ENCODE assay signal across 9 mouse cellular contexts in the genomic region with DNA sequence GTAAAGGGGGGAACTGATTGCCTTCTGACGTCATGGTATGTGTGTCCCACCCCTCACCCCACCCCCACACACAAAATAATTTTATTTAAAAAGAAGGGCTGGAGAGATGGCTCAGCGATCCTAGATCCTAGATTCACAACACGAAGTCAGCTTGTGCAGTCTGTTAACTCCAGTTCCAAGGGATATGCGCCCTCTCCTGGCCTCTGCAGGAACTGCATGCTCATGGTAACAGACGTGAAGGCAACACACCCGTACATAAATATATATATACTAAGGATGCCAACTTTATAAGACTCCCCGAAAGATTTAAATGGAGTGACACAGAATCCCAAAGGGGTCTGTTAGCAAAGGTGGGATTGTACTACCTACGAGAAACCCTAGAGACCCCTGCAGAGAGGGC. TPM values are rescaled to one million over a fixed set of nuclear protein-coding genes. Genes with fewer than 3 reads are reported as not detected.
DNase-seq lines count a peak whose midpoint lies in the region; ATAC-seq and TF ChIP-seq lines count a peak whose summit lies in the region.
"Had no signal": no experiment of that assay in that cellular context is flagged by ENCODE, and none has a peak within 500 bp of the region (broad histone marks: within the 10 kb centered on the region; RNA-seq: fewer than 3 reads in every experiment).

No protein-coding gene starts in this region.

- H3K9ac ChIP-seq in neural tube, embryonic 15.5 days (replicated peaks) = no peak overlapping the region
- H3K9ac ChIP-seq: hindbrain, embryonic 15.5 days had no signal

- no peaks in the 10 kb centered on the region for H3K4me1 ChIP-seq in neural tube, embryonic 15.5 days
- no peaks in the 10 kb centered on the region for H3K4me1 ChIP-seq in spleen, adult 2 months (ENCODE audit: control insufficient read depth, insufficient read depth, insufficient read length)
- H3K4me1 ChIP-seq: hindbrain, embryonic 15.5 days had no signal

- H3K9me3 ChIP-seq in neural tube, embryonic 15.5 days (replicated peaks) = no peaks in the 10 kb centered on the region
- H3K9me3 ChIP-seq: hindbrain, embryonic 15.5 days had no signal

- no peak overlapping the region for H3K27ac ChIP-seq in neural tube, embryonic 15.5 days (replicated peaks)
- H3K27ac ChIP-seq in spleen, adult 2 months (ENCODE audit: insufficient read depth, low read length) = no peak overlapping the region
- H3K27ac ChIP-seq: hindbrain, embryonic 15.5 days had no signal

- H3K4me2 ChIP-seq in neural tube, embryonic 15.5 days = no peak overlapping the region
- H3K4me2 ChIP-seq: hindbrain, embryonic 15.5 days had no signal

- DNase-seq in neural tube, embryonic 10.5 days (ENCODE audit: extremely low spot score, low spot score) = peak; percentile 86
- DNase-seq in adrenal gland, adult 18-20 months (ENCODE audit: low spot score in 2 of 2) = peak; percentile 74 to 79
- DNase-seq in embryo, embryonic 10.5 days (ENCODE audit: low spot score) = peak; percentile 89
- peak; percentile 71 to 91 for DNase-seq in kidney, postnatal 36 days
- DNase-seq in lung, postnatal 10 days = peak; percentile 86
- DNase-seq in spleen, adult 2 months (ENCODE audit: low read depth in 1 of 2, low spot score in 2 of 2) = peak in 1 of 2 experiments; percentile 68

- 0 out of 2 replicates have a peak, but pooled peaks cover under 1% of the 10 kb centered on the region for H3K36me3 ChIP-seq in neural tube, embryonic 15.5 days
- H3K36me3 ChIP-seq in spleen, adult 2 months (ENCODE audit: control insufficient read depth, insufficient read depth, low read length) = no peaks in the 10 kb centered on the region
- H3K36me3 ChIP-seq: hindbrain, embryonic 15.5 days had no signal

- TF ChIP-seq POLR2A in spleen, adult 2 months (IDR thresholded peaks at IDR 0.05; ENCODE audit: low read depth, low read length) = no peak

- no peak for ATAC-seq in neural tube, embryonic 15.5 days (ENCODE audit: low FRiP score)
- ATAC-seq in granulocyte monocyte progenitor cell, adult 5-6 weeks (replicated peaks; ENCODE audit: poor library complexity, severe bottlenecking) = no peak; the same call in 1 of the 2 replicates

- no peaks in the 10 kb centered on the region; the same call in 1 of the 2 replicates for H3K27me3 ChIP-seq in neural tube, embryonic 15.5 days (replicated peaks)
- H3K27me3 ChIP-seq in spleen, adult 2 months (ENCODE audit: control insufficient read depth, insufficient read depth, low read length) = no peaks in the 10 kb centered on the region
- H3K27me3 ChIP-seq: hindbrain, embryonic 15.5 days had no signal

- peak; percentile 70; the same call in 1 of the 2 replicates for TF ChIP-seq CTCF in spleen, adult 2 months (IDR thresholded peaks at IDR 0.05; ENCODE audit: extremely low read depth, insufficient read depth, insufficient read length, insufficient replicate concordance)

- 27% methylated on average over 8 of the region's 8 CpGs for WGBS in neural tube, embryonic 15.5 days
- WGBS in spleen, adult 2 months = 24% methylated on average over 8 of the region's 8 CpGs

- H3K4me3 ChIP-seq in neural tube, embryonic 15.5 days (replicated peaks) = no peak overlapping the region
- H3K4me3 ChIP-seq in spleen, adult 2 months (ENCODE audit: extremely low read depth, insufficient read depth, insufficient read length) = no peak overlapping the region
- H3K4me3 ChIP-seq: hindbrain, embryonic 15.5 days had no signal

RNA-seq across cellular contexts. Expression of a gene that starts 39.4 kb away (rescaled TPM):
- 1.4 and 1.6 TPM in 2 replicates for polyA plus RNA-seq in neural tube, embryonic 15.5 days (2015; fragmentation: Nextera tagmentation; extraction: Ambion mirVana)
- total RNA-seq in adrenal gland, adult 18-20 months (2021) = 1 to 10 TPM; 3.0 to 4.6 TPM
- polyA plus RNA-seq in spleen, adult 2 months (2012; rRNA removed) = 4.2 and 5.3 TPM in 2 replicates
- total RNA-seq in granulocyte monocyte progenitor cell, adult 5-6 weeks (2014; fragmentation: Nextera tagmentation) = 0.43 and 4.2 TPM in 2 replicates
- 0.26 and 0.82 TPM in 2 replicates for total RNA-seq in granulocyte monocyte progenitor cell, adult 5-6 weeks (2017)

RNA-seq across cellular contexts. Expression of a gene that starts 51.0 kb away (rescaled TPM):
- polyA plus RNA-seq in neural tube, embryonic 15.5 days (2015; fragmentation: Nextera tagmentation; extraction: Ambion mirVana) = 4.7 and 5.3 TPM in 2 replicates
- 10 to 100 TPM; 62.7 to 76.0 TPM for total RNA-seq in adrenal gland, adult 18-20 months (2021)
- polyA plus RNA-seq in spleen, adult 2 months (2012; rRNA removed) = 2.8 and 4.6 TPM in 2 replicates
- total RNA-seq in granulocyte monocyte progenitor cell, adult 5-6 weeks (2014; fragmentation: Nextera tagmentation) = 0.34 and 2.0 TPM in 2 replicates
- total RNA-seq in granulocyte monocyte progenitor cell, adult 5-6 weeks (2017) = not detected in 2 replicates

Comparison
In these comparisons a context has a peak if more than half of its experiments do, and no peak if none do; other contexts are left out.
1. RNA of a gene that starts 51.0 kb away (total RNA-seq): 62.7 to 76.0 TPM in adrenal gland, adult 18-20 months; 0.34 to 2.0 TPM in granulocyte monocyte progenitor cell, adult 5-6 weeks; every median in the first group is over 10 times any median in the second.